Mouse (Mus musculus): ENCODE measurements around the gene Maml2. TPM values are rescaled to one million over a fixed set of nuclear protein-coding genes. Genes with fewer than 3 reads are reported as not detected.

Maml2 gene
- 1.4 and 2.3 TPM in 2 replicates for total RNA-seq (2014; fragmentation: Nextera tagmentation)
- 0.26 and 0.69 TPM in 2 replicates for total RNA-seq (2017)

- ATAC-seq (replicated peaks; ENCODE audit: poor library complexity, severe bottlenecking): peak; percentile 47
Observed at GRCm38 (mm10) chr9:13297668-13298512, at the start of gene Maml2. Gene Maml2, plus strand, starts transcription at chr9:13297957.

- no peak for ATAC-seq (replicated peaks; ENCODE audit: poor library complexity, severe bottlenecking)
Observed at GRCm38 (mm10) chr9:13248104-13248503, 49.7 kb upstream of the Maml2 start.

GRCm38 (mm10) chr9:13251251-13251650, 46.5 kb upstream of the Maml2 start:
- ATAC-seq (replicated peaks; ENCODE audit: poor library complexity, severe bottlenecking): no peak

- ATAC-seq (replicated peaks; ENCODE audit: poor library complexity, severe bottlenecking): no peak
Observed at GRCm38 (mm10) chr9:13256726-13257125, 41.0 kb upstream of the Maml2 start.

GRCm38 (mm10) chr9:13258173-13258572, 39.6 kb upstream of the Maml2 start:
- ATAC-seq (replicated peaks; ENCODE audit: poor library complexity, severe bottlenecking): no peak

- ATAC-seq (replicated peaks; ENCODE audit: poor library complexity, severe bottlenecking): no peak
Observed at GRCm38 (mm10) chr9:13260980-13261379, 36.8 kb upstream of the Maml2 start.

- no peak for ATAC-seq (replicated peaks; ENCODE audit: poor library complexity, severe bottlenecking)
Observed at GRCm38 (mm10) chr9:13273219-13273618, 24.5 kb upstream of the Maml2 start.

- no peak for ATAC-seq (replicated peaks; ENCODE audit: poor library complexity, severe bottlenecking)
Observed at GRCm38 (mm10) chr9:13287482-13287881, 10.3 kb upstream of the Maml2 start.

GRCm38 (mm10) chr9:13296274-13297121, 1.3 kb upstream of the Maml2 start:
- ATAC-seq (replicated peaks; ENCODE audit: poor library complexity, severe bottlenecking): peak; percentile 76

GRCm38 (mm10) chr9:13297122-13297667, 562 bp upstream of the Maml2 start:
- no peak for ATAC-seq (replicated peaks; ENCODE audit: poor library complexity, severe bottlenecking)

GRCm38 (mm10) chr9:13298513-13298878, 739 bp downstream of the Maml2 start:
- ATAC-seq (replicated peaks; ENCODE audit: poor library complexity, severe bottlenecking): no peak

- 0 out of 2 replicates have a peak, but pooled peaks have one; percentile 7 for ATAC-seq (replicated peaks; ENCODE audit: poor library complexity, severe bottlenecking)
Observed at GRCm38 (mm10) chr9:13299190-13299589, 1.4 kb downstream of the Maml2 start.

GRCm38 (mm10) chr9:13300041-13300441, 2.3 kb downstream of the Maml2 start:
- no peak for ATAC-seq (replicated peaks; ENCODE audit: poor library complexity, severe bottlenecking)

GRCm38 (mm10) chr9:13300891-13301782, 3.4 kb downstream of the Maml2 start:
- ATAC-seq (replicated peaks; ENCODE audit: poor library complexity, severe bottlenecking): no peak

- no peak for ATAC-seq (replicated peaks; ENCODE audit: poor library complexity, severe bottlenecking)
Observed at GRCm38 (mm10) chr9:13302183-13302825, 4.5 kb downstream of the Maml2 start.

- no peak for ATAC-seq (replicated peaks; ENCODE audit: poor library complexity, severe bottlenecking)
Observed at GRCm38 (mm10) chr9:13303099-13303771, 5.5 kb downstream of the Maml2 start.

- peak; percentile 71 for ATAC-seq (replicated peaks; ENCODE audit: poor library complexity, severe bottlenecking)
Observed at GRCm38 (mm10) chr9:13303976-13304375, 6.2 kb downstream of the Maml2 start.

GRCm38 (mm10) chr9:13306471-13306870, 8.7 kb downstream of the Maml2 start:
- no peak for ATAC-seq (replicated peaks; ENCODE audit: poor library complexity, severe bottlenecking)

GRCm38 (mm10) chr9:13307226-13307625, 9.5 kb downstream of the Maml2 start:
- no peak for ATAC-seq (replicated peaks; ENCODE audit: poor library complexity, severe bottlenecking)
